Mouse (Mus musculus) retina, adult 2 months (tissue): ENCODE results near the gene Optc.

Source experiments
- DNase-seq: peaks from one replicate; pipeline ENCODE4 v3.0.0-alpha.2; 2012; ENCODE audit warnings: low read depth, low spot score

Optc gene

DNA sequence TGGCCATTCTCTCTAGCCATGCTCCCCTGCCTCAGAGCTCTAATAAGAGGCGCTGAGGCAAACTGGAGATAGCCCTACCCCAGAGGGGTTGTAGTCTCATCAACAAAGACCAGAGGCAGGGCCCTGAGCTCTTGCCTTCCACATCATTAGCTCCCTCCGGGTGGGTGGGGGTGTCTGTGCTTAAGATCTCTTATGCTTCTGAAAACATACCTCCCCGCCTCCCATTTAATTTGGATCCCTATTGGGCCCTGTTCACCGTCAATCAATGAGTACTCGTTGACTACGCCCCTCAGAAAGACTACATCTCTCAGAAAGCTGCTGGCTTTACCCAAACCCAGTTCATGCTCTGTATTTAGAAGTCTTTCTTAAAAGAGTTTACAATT is 10.3 kb upstream of the Optc start:
- DNase-seq: no peak

DNA sequence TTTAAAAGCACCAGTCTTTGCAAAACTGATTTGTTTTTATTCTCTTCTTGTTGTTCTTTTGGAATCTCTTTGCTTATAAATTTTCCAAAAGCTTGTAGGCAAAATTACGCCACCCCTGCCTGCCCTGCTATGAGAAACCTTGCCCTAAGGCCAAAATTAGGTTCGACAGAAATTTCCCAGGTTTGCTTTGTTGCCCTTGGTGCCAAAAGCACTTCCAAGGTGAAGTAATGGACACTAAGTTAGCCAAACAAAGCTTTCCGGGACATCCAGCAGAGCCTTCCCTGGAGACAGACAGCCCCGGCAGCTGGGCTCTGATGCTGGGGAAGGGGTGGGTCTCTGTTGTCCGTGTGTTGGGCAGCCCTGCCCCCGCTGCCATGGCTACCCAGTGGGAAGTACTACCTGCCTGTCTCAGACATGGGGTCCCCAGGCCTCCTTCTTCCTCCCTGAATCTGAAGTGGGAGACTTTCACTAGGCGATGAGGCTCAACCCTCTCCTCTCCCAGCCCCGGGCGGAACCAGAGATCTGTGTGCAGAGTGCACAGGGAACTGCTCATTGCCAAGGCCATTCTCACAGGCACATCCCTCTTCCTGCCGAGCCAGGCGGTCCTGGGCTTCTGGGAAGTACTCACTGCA is 9.8 kb upstream of the Optc start:
- DNase-seq: no peak

GRCm38 (mm10) chr1:133915723-133916355 is 8.0 kb upstream of the Optc start:
- DNase-seq: no peak

GRCm38 (mm10) chr1:133915115-133915514 is 7.3 kb upstream of the Optc start:
- DNase-seq: no peak

DNA sequence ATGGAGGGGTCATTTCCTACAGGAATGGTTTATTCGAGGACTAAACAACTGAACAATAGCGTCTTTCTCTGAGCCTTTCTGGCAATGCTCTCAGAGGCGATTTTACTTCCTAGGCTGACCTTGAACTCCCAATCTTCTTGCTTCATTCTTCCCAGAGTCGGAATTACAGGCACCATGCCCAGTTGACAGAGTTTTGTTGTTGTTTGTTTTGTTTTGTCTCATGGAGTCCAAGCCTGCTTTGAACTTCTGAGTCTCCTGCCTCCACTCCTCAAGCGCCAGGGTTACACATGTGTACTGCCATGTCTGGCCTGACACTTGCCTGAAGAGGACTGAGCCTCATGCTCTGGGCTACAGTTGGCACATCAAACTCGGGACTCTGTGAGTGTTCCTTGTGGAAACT is 5.2 kb upstream of the Optc start:
- DNase-seq: no peak

- DNase-seq: peak; percentile 57
Measured at GRCm38 (mm10) chr1:133911456-133911855, 3.7 kb upstream of the Optc start.

DNA sequence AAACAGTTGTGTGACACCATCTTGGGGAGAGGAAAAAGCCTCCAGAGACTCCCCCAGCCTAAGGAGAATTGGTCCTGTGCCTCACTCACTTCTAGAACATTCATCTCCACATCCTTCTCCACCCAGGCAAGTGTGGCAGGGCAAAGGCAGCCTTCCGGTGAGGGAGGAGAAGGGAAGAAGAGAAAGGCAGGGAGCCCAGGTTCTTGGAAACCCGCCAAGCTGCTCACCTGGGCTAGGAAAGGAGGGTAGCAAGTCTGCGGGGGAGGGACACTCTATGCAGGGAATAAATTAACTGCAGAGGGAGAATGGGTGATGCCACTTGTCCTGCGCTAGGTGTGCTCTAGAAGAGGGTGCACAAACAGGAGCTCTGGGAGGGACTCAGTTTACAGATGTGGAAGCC is 3.2 kb upstream of the Optc start:
- no peak for DNase-seq

GRCm38 (mm10) chr1:133910108-133910507 is 2.3 kb upstream of the Optc start:
- DNase-seq: no peak

DNA sequence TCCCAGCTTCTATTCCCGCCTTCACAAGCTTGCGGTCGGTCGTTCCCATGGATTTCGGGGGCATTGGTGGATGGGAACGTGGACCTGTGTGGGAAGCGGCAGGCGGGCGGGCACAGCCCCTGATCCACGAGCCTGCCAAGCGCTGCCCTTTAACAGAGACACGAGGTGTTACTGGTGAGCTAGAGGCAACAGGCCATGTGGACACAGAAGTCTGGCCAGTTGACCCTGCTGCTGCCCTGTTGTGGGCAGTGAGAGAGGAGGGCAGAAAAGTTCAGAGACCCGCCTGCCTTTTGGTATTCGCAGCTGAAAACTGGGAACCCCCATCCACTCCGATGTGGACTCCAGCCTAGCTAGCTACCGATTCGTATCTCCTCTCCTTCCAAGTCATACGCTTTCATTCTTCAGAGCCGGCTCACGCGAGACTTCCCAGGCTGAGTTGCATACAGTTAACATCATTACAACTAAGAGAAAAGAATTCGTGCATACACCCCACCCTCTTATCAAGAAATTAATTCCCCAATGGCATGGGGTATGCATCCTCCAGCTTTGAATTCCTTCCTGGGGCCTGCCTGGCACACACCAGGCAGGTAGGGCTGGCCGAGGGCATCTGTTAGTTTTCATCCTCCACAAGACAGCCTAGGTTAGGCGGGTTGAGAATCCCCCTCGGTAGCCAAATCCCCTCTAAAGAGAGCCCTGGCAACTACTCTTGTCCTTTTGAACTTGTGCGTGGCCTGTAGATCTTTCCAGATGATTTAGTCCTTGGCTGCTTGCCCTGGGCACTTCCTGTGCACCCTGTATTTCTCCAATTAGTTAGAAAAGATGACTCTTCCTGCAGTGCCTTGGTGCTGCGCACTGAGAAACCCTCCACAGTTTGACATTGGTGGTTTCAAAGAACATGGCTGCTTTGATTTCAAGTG is 1.1 kb upstream of the Optc start:
- no peak for DNase-seq

DNA sequence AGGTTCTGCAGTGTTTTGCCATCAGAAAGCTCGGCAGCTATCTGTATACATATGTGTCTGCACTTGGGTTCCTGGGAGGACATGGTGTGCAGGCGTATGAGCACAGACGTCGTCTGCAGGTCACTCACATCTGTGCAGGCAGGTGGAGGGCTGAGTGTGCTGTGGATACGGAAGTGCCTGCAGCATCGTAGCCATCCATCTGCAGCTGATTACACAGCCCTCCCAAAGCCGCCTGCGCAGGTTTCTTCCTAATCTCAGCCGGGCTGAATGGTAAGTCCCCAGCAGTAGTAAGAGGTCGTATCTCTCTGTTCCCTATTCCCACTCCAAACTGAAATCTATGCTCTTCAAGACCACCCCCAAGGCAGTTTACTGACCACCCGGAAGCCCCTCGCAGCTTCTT is 1.4 kb downstream of the Optc start:
- no peak for DNase-seq

DNA sequence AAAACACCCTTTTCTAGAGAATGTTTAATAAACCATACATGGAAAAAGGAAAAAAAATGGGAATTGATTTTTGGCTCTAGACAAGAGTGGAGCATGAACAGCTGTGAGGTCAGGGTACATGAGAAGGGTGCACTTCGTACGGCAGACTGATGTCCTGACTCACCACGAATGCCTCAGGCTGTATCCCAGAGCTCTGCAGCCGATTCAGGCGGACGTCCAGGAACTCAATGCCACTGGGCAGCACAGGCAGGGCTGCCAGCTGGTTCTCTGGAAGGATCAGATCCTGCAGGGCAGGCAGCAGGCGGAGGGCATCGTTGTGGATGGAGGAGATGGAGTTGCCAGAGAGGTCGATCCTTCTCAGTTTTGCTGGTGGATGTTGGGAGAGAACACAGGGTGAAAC is 7.0 kb downstream of the Optc start:
- DNase-seq: no peak

DNA sequence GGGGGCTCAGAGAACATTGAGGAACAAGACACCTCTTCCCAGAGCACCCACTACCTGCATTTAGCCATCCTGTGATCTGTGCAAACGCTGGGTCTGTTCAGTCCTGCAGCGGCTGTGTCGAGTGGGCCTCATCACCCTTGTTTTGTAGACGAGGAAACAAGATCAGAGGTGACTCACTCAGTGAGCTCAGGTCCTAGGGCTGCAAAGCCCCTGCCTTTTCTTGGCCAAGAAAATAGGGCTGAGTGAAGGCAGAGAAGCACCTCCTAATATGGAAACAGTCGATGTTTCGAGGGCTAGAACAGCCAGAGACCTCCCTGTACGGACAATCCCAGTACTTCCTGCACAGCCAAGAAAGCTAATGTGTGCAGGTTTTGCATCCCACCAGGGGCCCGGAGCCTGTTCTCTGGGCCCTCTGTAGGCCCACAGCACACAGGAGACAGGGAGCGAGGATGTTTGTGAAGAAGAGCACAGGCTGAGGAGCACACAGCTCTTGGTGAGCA is 8.7 kb downstream of the Optc start:
- DNase-seq: no peak

DNA sequence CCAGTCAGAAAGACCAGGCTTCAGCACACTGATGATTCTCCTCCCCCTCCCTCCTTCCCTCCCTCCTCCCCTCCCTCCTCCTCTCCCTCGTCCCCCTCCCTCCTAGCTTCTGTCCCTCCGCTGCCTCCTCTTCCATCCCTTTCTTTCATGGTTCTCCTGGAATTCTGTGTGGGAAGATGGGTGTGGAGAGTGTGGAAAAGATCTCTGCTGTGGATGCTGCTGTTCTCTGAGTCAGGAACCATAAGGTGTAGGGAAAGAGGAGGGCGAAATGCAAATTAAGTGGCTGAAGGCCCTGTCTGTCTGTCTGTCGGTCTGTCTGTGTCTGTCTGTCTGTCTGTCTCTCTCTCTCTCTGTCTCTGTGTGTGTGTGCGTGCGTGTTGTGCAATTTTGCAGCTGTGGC is 10.5 kb downstream of the Optc start:
- no peak for DNase-seq

DNA sequence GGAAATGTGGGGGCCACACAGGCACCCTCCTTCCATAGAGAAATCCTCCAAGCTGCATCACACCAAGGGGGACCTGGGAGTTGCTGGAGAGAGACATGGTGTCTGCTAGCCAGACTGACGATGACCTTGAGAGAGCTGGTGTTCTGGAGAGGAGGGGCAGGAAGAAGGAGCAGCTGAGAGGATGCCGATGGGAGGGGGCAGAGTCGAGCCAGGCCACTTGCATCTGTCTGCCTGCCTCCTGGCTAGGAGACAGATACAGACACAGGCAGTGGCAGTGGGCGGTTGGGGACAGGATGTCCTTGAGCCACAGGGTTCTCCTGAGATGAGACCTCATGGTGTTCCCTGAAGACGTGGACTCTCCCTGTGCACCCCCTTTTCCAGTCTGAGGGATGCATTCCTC is 16.3 kb downstream of the Optc start:
- DNase-seq: no peak

DNA sequence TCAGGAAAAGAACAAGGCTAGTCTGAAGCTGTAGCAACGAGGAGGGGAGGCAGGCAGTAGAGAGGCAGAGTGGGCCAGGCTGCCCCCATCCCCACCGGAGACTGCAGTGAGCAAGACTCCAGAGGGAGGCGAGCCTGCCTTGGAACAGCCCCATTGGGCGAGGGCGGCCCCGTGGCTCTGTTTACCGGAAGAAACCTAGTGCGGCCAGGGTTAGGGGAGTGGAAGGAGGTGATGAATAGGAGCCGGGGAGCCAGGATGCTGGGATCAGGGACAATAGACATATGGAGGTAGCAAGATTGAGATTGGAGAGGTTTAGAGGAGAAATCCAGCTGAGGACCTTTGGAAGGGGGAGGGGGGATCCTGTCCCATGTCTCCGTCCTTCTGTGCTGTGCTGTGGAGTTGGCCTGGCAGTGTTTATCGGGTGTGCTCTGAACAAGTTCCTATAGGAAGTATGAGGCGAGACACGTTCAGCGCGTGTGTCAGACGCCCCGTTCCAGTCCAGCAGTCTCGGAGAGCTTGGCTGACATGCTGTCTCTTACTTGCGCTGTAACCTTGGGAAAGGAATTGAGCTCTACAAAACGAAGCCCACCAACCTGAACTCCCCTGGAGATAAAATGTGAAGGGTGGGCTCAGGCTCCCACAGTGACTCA is 17.7 kb downstream of the Optc start:
- no peak for DNase-seq

DNA sequence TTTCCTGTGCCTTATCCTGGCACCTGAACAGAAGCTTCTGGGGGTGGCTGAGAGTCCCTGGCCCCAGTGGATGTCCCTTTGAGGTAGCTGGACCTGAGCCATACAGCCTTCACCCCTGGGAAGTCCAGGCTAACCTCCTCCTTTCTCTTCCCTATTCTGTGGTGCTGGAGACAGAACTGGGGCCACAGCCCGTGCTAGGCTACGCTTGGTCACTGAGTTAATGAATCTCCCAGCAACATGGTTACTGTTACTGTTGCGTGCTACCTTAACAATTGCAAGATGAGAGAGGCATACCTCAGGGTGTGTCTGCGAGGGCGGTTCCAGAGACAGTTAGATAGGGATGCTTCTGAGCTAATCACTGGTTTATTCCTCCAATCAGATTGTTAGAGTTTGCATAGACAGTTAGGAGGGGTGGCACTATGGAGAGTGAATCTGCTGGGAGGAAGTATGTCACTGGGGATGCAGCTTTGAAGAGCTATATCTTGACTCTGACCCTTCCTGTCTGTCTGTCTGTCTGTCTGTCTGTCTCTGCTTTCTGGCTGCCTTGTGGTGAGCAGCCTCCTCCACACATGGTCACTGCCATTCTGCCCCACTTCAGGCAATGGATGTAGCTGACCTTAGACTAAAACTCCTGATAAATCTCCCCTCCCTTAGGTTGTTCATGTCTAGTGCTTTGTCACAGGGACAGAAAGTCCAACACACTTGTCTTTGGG is 20.1 kb downstream of the Optc start:
- DNase-seq: no peak

GRCm38 (mm10) chr1:133887044-133887443 is 20.8 kb downstream of the Optc start:
- no peak for DNase-seq

- DNase-seq: no peak
Measured at GRCm38 (mm10) chr1:133886431-133886830, 21.4 kb downstream of the Optc start.

- DNase-seq: no peak
Measured at GRCm38 (mm10) chr1:133885811-133886210, 22.0 kb downstream of the Optc start.

DNA sequence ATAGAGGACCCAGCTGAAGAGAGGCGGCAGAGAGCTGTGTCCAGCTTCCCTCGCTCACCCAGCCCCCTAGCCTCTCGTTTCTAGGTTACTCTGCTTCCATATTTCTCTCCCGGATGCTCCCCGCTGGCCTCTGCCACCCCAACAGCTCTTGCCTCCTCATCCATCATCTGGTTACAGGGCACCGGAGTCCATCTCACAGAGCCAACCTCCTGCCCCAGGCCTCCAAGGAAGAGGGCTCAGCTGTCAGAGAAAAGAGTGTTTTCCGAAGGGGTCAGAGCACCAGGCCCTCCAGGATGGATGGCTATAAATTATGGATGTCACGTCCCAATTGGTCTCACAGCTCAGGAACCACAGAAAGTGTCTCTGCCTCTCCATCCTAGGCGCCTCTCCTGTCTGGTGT is 23.1 kb downstream of the Optc start:
- DNase-seq: no peak

DNA sequence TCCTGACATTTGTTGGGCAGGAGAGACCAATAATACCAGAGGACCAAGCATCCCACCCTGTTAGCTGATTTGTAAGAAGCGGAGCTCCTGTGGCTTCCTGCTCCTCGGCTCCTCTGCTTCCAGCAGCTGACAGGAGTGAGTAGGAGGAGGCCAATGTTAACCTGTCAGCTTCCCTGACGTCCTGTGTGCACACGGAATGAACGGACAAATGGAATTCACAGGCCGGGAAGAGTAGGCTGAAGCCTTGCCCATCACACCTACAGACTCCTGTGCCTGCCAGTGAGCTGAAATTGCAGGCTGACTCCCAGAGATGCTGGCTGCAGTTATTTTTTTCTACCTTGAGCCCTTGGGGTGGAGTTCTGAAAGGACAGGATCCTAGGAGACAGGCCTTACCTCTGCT is 23.7 kb downstream of the Optc start:
- DNase-seq: no peak
